Mouse (Mus musculus) stomach, embryonic 16.5 days (tissue): ENCODE results near the gene Kcnh4. TPM values are rescaled to one million over a fixed set of nuclear protein-coding genes. Genes with fewer than 3 reads are reported as not detected.

Source experiments
- ATAC-seq: fragments of 200-750 bp; cut with Nextera tagmentation; 2 replicates; pipeline ENCODE4 v1.8.0; 2017; ENCODE audit warnings: moderate number of reproducible peaks, moderate TSS enrichment; ENCODE audit not compliant: insufficient read depth, low FRiP score
- H3K27ac ChIP-seq: fragments of 300-500 bp; sonication (generic); 2 replicates; pipeline ENCODE4 v1.5.1; 2014; ENCODE audit warnings: low read length
- H3K27me3 ChIP-seq: fragments of 300-500 bp; sonication (generic); 2 replicates; pipeline ENCODE4 v1.6.1; 2014; ENCODE audit warnings: low read length, control low read depth, mixed read lengths; ENCODE audit not compliant: control insufficient read depth, insufficient read depth
- H3K36me3 ChIP-seq: fragments of 300-500 bp; sonication (generic); 2 replicates; pipeline ENCODE4 v1.6.1; 2014; ENCODE audit warnings: low read length; ENCODE audit not compliant: control insufficient read depth, insufficient read depth
- H3K4me1 ChIP-seq: fragments of 300-500 bp; sonication (generic); 2 replicates; pipeline ENCODE4 v1.6.1; 2014; ENCODE audit warnings: low read length, control low read depth, mixed read lengths; ENCODE audit not compliant: control insufficient read depth, insufficient read depth
- H3K4me2 ChIP-seq: fragments of 300-500 bp; sonication (generic); 2 replicates; pipeline ENCODE4 v1.6.1; 2014; ENCODE audit warnings: low read depth, low read length, mixed read lengths
- H3K4me3 ChIP-seq: fragments of 300-500 bp; sonication (generic); replicated peaks from 2 replicates; pipeline ENCODE4 v1.5.1; 2014; ENCODE audit warnings: mild to moderate bottlenecking, low read length
- H3K9ac ChIP-seq: fragments of 300-500 bp; sonication (generic); 2 replicates; pipeline ENCODE4 v1.6.1; 2014; ENCODE audit warnings: low read length
- H3K9me3 ChIP-seq: fragments of 300-500 bp; sonication (generic); replicated peaks from 2 replicates; pipeline ENCODE4 v1.6.1; 2016; ENCODE audit warnings: low read length, control low read depth; ENCODE audit not compliant: control insufficient read depth
- WGBS: fragments of 180-500 bp; shearing (Covaris S2); extraction: QIAGEN DNeasy Blood & Tissue Kit; methylation state at CpG from one replicate; pipeline ENCODE4 v1.1.7; 2014; 5-methylcytosine and 5-hydroxymethylcytosine counted together
- polyA plus RNA-seq: library from polyadenylated mRNA; unstranded; fragments of >200 nt; fragmentation: Nextera tagmentation; extraction: Ambion mirVana; gene quantifications from 2 replicates; pipeline ENCODE4 v1.2.1, GENCODE M21; 2015

The Kcnh4 gene
- polyA plus RNA-seq, 1 experiment from 2014 or later: 0.22 TPM

DNA sequence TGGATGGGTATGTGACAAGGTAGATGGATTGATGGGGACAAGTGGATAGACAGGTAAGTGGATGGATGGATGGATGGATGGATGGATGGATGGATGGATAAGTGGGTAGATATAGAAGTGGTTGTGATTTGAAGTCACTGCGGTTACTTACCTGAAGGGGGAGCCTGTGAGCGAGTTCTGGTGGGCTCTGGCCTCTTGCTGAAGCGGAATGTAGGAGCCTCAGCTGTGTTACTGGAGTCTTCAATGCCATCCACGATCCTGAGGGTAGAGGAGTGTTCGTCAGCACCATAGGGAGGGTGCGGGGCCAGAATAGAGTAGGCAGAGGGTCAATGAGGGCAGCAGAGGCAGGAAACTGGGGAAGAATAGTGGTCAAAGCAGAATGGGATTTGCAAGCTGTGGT, 14.7 kb downstream of the Kcnh4 start:
- no peak for ATAC-seq
- Histone ChIP-seq H3K36me3 (no peaks in the 10 kb centered on the region), H3K9ac (no peak overlapping the region), H3K4me2 (no peak overlapping the region), H3K9me3 (no peaks in the 10 kb centered on the region), H3K4me1 (no peaks in the 10 kb centered on the region), H3K27me3 (peaks cover 7% of the 10 kb centered on the region), H3K4me3 (no peak overlapping the region), H3K27ac (no peak overlapping the region)
- 12% methylated on average over 6 of the region's 6 CpGs for WGBS

- H3K9me3 ChIP-seq: no peaks in the 10 kb centered on the region
- no peaks in the 10 kb centered on the region for H3K36me3 ChIP-seq
- ATAC-seq: no peak
- H3K4me1 ChIP-seq: peaks cover 13% of the 10 kb centered on the region
- no peak overlapping the region for H3K27ac ChIP-seq
- H3K9ac ChIP-seq: no peak overlapping the region
- H3K27me3 ChIP-seq: no peaks in the 10 kb centered on the region
- no peak overlapping the region for H3K4me3 ChIP-seq
- H3K4me2 ChIP-seq: no peak overlapping the region
- WGBS: 70% methylated on average over 6 of the region's 6 CpGs
Observed at GRCm38 (mm10) chr11:100741348-100741747, 18.4 kb downstream of the Kcnh4 start.

- H3K27me3 ChIP-seq: no peaks in the 10 kb centered on the region
- H3K9me3 ChIP-seq: no peaks in the 10 kb centered on the region
- WGBS: 20% methylated on average over 5 of the region's 5 CpGs
- peaks cover 21% of the 10 kb centered on the region for H3K4me1 ChIP-seq
- H3K27ac ChIP-seq: no peak overlapping the region; the same call in 1 of the 2 replicates
- peak overlapping the region; percentile 72; the same call in 1 of the 2 replicates for H3K9ac ChIP-seq
- peak overlapping the region; percentile 79 for H3K4me2 ChIP-seq
- ATAC-seq: no peak
- H3K36me3 ChIP-seq: no peaks in the 10 kb centered on the region
- peak overlapping the region; percentile 92 for H3K4me3 ChIP-seq
Observed at GRCm38 (mm10) chr11:100738749-100739148, 21.0 kb downstream of the Kcnh4 start.

- Histone ChIP-seq H3K9me3 (no peaks in the 10 kb centered on the region), H3K27me3 (no peaks in the 10 kb centered on the region), H3K4me2 (peak within 1 kb of the TSS; percentile 79), H3K36me3 (no peaks in the 10 kb centered on the region), H3K9ac (peak within 1 kb of the TSS; percentile 98), H3K4me3 (peak within 1 kb of the TSS; percentile 92), H3K27ac (peak within 1 kb of the TSS; percentile 77), H3K4me1 (peaks cover 21% of the 10 kb centered on the region)
- under 1% methylated on average over 39 of the region's 39 CpGs for WGBS
- ATAC-seq: peak; percentile 100
Observed at GRCm38 (mm10) chr11:100738066-100738604, 21.6 kb downstream of the Kcnh4 start, which contains the start of gene Rab5c. Gene Rab5c, minus strand, starts transcription at chr11:100738215.

DNA sequence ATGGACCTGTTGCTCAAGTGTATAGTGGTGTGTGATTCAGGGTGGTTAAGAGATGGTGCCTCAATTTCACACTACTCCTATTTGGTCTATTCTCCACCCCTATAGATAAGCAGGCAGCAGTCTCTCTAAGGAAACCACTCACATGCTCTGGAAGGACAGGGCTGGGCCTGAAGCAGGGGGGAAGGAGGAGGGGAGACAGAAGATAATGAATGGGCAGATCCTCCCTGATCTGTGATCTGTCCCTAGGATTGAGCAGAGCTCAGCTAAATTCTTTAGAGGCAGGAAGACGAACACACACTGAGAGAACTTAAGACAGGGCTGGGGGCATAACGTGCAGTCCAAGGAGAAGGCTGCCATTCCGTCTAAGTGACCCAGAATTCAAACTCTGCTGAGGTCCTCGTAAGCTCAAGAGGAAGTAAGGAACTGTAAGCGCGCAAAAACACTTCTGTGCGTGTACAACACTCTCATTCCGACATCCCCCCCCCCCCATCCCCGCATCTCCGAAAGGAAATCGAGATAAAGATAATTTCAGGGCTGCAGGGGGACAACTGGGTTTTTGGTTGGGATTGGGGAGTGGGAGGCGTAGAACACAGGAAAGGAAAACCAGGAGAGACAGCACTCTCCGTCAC, 22.5 kb downstream of the Kcnh4 start:
- H3K9me3 ChIP-seq: no peaks in the 10 kb centered on the region
- H3K27ac ChIP-seq: peak overlapping the region; percentile 77
- peaks cover 21% of the 10 kb centered on the region for H3K4me1 ChIP-seq
- peak overlapping the region; percentile 98 for H3K9ac ChIP-seq
- H3K4me3 ChIP-seq: peak overlapping the region; percentile 92
- no peak for ATAC-seq
- no peaks in the 10 kb centered on the region for H3K36me3 ChIP-seq
- no peaks in the 10 kb centered on the region for H3K27me3 ChIP-seq
- WGBS: under 1% methylated on average over 13 of the region's 13 CpGs
- H3K4me2 ChIP-seq: peak overlapping the region; percentile 66

- Histone ChIP-seq H3K36me3 (no peaks in the 10 kb centered on the region), H3K27ac (peak overlapping the region; percentile 77; the same call in 1 of the 2 replicates), H3K9ac (peak overlapping the region; percentile 98), H3K27me3 (no peaks in the 10 kb centered on the region), H3K4me1 (peaks cover 21% of the 10 kb centered on the region), H3K4me3 (peak overlapping the region; percentile 92), H3K9me3 (no peaks in the 10 kb centered on the region), H3K4me2 (peak overlapping the region; percentile 66)
- no peak for ATAC-seq
- 49% methylated on average over 4 of the region's 4 CpGs for WGBS
Observed at GRCm38 (mm10) chr11:100736746-100737080, 23.0 kb downstream of the Kcnh4 start.

- WGBS: 69% methylated on average over 14 of the region's 14 CpGs
- H3K4me1 ChIP-seq: peaks cover 21% of the 10 kb centered on the region
- H3K36me3 ChIP-seq: no peaks in the 10 kb centered on the region
- peak overlapping the region; percentile 66 for H3K4me2 ChIP-seq
- peak overlapping the region; percentile 92 for H3K4me3 ChIP-seq
- no peaks in the 10 kb centered on the region for H3K27me3 ChIP-seq
- peak overlapping the region; percentile 9; the same call in 1 of the 2 replicates for H3K9ac ChIP-seq
- no peak for ATAC-seq
- no peak overlapping the region; the same call in 1 of the 2 replicates for H3K27ac ChIP-seq
- no peaks in the 10 kb centered on the region for H3K9me3 ChIP-seq
Observed at GRCm38 (mm10) chr11:100735954-100736745, 23.6 kb downstream of the Kcnh4 start.

DNA sequence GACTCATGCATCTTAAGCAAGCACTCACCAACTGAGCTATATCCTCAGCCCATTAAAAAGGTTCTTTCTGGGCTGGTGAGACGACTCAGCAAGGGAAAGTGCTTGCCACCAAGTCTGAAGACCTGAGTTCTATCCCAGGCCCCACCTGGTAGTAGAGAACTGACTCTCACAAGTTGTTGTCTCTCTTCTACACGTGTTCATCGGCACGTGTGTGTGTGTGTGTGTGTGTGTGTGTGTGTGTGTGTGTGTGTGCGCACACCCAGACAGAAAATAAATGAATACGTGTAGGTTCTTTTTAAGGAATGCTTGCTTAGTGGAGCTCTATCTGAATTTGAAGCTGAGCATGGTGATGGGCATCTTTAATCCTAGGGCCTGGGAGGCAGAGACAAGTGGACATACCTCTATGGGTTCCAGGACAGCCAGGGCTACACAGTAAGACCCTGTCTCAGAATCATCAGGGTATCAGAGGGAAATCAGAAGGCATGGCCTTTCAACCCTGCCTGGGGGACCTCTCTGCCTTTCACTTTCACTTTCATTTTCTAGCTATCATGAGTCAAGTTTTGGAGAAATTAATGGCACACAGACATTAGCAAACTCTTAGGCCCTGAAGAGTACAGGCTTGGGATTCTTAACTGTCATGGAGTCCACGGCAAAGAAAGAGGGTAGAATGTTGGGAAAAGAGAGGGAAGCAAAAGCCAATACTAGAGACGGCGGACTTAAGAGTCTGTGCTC, 24.4 kb downstream of the Kcnh4 start:
- H3K4me2 ChIP-seq: peak overlapping the region; percentile 66
- no peaks in the 10 kb centered on the region for H3K36me3 ChIP-seq
- WGBS: 78% methylated on average over 9 of the region's 9 CpGs

More for the DNA sequence above, 24.4 kb downstream of the Kcnh4 start:
- Histone ChIP-seq H3K27ac (no peak overlapping the region), H3K9ac (no peak overlapping the region), H3K27me3 (no peaks in the 10 kb centered on the region), H3K4me1 (peaks cover 21% of the 10 kb centered on the region), H3K9me3 (no peaks in the 10 kb centered on the region), H3K4me3 (0 out of 2 replicates have a peak overlapping the region, but pooled peaks have one; percentile 7)
- no peak for ATAC-seq
